Mouse (Mus musculus): ENCODE results near the gene Slfn4. TPM values are rescaled to one million over a fixed set of nuclear protein-coding genes. Genes with fewer than 3 reads are reported as not detected.

Gene Slfn4
- polyA plus RNA-seq (2021; fragmentation: Nextera tagmentation): not detected in 2 replicates
- long read RNA-seq, experiment 1: 0 reads
- long read RNA-seq, experiment 2: 0 reads

GRCm38 (mm10) chr11:83174948-83175539 is at the start of gene Slfn4:
TSS of gene Slfn4 (plus strand) at chr11:83175186.

GRCm38 (mm10) chr11:83191134-83191893 is 16.3 kb downstream of the Slfn4 start, which contains the start of gene Slfn3:
TSS of gene Slfn3 (plus strand) at chr11:83191330.

Other genes with a start within 250 kb of the Slfn4 start
- gene Slfn5, start 223.8 kb upstream of the Slfn4 start, polyA plus RNA-seq (2021; fragmentation: Nextera tagmentation): 0.66 and 0.78 TPM in 2 replicates
- gene Slfn9, start 183.4 kb upstream of the Slfn4 start, polyA plus RNA-seq (2021; fragmentation: Nextera tagmentation): 0.20 and 0.25 TPM in 2 replicates
- 0.23 TPM in 2 replicates for gene Slfn8, start 154.4 kb upstream of the Slfn4 start, polyA plus RNA-seq (2021; fragmentation: Nextera tagmentation)
- 1.1 and 2.1 TPM in 2 replicates for gene Slfn2, start 110.1 kb upstream of the Slfn4 start, polyA plus RNA-seq (2021; fragmentation: Nextera tagmentation)
- not detected in 2 replicates for gene Slfn1, start 58.3 kb upstream of the Slfn4 start, polyA plus RNA-seq (2021; fragmentation: Nextera tagmentation)
- 0.13 and 0.14 TPM in 2 replicates for gene Slfn3, start 16.1 kb downstream of the Slfn4 start, polyA plus RNA-seq (2021; fragmentation: Nextera tagmentation)
- gene Slfn14, start 111.5 kb downstream of the Slfn4 start, polyA plus RNA-seq (2021; fragmentation: Nextera tagmentation): not detected in 2 replicates
- gene Ap2b1, start 123.8 kb downstream of the Slfn4 start, polyA plus RNA-seq (2021; fragmentation: Nextera tagmentation): 65.4 and 103 TPM in 2 replicates
- gene Pex12, start 127.4 kb downstream of the Slfn4 start, polyA plus RNA-seq (2021; fragmentation: Nextera tagmentation): 8.9 and 11.4 TPM in 2 replicates
- gene Rasl10b, start 234.0 kb downstream of the Slfn4 start, polyA plus RNA-seq (2021; fragmentation: Nextera tagmentation): 22.6 and 32.3 TPM in 2 replicates